Mouse (Mus musculus) forelimb bud, embryonic 11.5 days (tissue): ENCODE results near the gene Camk1d.

Experiments used
- DNase-seq: peaks from one replicate; pipeline ENCODE4 v3.0.0-alpha.2; 2012; ENCODE audit warnings: low read depth, low spot score

Camk1d gene

DNA sequence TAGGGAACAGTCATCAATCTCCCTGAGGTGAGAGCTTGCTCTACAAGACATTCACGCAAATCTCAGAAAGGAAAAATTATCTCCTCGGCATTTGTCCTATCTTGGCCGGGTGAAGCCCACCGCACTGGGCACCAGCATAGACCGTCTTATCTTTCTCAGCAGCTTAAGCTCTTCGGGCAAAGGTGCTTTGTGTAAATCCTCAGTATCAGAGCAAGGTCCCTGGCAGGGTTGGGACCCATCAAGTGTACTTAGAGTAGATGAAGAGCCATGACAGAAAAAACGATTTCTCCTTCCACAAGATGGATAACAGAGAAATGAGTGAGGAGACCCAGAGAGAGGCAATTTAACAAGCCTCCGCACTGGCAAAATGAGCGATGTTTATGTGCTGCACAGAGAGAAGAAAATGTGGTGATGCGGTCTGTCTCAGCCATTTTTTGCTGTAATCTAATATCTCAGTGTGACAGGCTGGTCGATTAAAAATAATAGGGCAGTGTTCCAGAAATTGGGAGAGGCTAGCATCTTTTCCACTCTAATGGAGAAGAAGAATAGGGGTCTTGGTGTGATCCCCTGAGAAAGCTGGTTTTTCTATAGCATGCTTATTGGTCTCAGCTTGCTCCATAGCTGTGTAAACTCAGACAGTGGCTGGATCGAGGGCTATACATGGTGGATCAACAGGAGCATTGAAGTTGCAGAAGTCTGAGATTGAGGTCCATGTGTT, 386.6 kb downstream of the Camk1d start:
- DNase-seq: no peak

- DNase-seq: no peak
Measured at GRCm38 (mm10) chr2:5324806-5325205, 389.5 kb downstream of the Camk1d start.

GRCm38 (mm10) chr2:5321660-5322295, 392.5 kb downstream of the Camk1d start:
- DNase-seq: no peak

DNA sequence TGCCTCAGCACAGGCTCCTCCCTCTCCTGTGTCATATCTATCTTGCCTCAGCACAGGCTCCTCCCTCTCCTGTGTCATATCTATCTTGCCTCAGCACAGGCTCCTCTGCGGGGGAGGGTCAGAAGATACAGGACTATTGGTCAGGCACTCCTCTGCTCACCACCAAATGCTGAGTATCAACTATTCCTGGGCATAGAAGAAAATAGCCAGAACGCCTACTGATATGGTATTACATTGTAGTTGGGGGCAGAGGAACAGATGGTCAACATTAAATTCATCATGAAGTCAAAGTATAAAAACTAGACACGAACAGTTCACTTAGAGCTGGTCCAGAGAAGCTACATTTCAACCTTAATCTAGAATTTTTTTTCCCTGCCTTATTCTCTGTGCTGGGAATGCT, 395.2 kb downstream of the Camk1d start:
- DNase-seq: no peak

DNA sequence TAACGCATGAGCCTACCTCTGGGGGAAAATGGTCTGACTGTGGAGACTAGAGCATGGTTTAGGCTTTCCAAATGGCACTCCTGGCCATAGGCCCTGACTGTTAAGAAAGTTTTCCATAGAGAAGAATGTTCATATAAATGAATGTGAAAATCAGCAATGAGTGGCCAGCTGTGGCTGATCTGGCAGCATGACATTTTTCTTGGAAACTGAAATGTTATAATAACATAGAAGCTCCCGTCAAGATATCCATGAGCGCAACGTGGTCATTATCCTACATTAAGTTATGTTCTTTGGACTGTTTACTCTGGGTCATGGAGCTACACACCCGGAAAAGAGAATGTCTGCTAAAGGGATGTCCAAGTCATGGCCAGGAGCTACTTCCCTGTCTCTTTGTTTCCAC, 397.6 kb downstream of the Camk1d start:
- no peak for DNase-seq

GRCm38 (mm10) chr2:5316217-5316616, 398.1 kb downstream of the Camk1d start:
- no peak for DNase-seq

- DNase-seq: no peak
Measured at GRCm38 (mm10) chr2:5315291-5315828, 399.0 kb downstream of the Camk1d start.

- peak; percentile 16 for DNase-seq
Measured at GRCm38 (mm10) chr2:5314530-5315166, 399.7 kb downstream of the Camk1d start.

GRCm38 (mm10) chr2:5305156-5305555, 409.2 kb downstream of the Camk1d start:
- DNase-seq: no peak

- DNase-seq: no peak
Measured at GRCm38 (mm10) chr2:5304451-5304850, 409.9 kb downstream of the Camk1d start.

DNA sequence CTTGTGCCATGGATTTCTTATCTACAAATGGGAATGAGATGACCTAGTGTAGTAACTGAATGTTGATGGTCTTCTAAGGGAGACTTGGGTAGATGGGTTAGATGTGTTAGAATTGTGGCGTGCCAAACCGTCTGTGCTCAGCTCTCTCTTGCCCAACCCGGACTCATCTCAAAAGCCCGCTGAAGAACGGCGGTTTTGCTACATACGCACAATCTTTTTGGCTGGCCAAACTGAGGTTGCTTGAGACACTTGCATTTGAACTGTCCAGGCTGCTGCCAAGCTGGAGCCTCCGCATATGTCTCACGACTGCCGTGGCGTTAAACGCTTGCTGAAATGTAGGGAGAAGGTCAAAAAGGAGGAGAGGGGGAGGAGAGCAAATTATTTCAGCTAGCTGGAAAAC, 413.0 kb downstream of the Camk1d start:
- no peak for DNase-seq

DNA sequence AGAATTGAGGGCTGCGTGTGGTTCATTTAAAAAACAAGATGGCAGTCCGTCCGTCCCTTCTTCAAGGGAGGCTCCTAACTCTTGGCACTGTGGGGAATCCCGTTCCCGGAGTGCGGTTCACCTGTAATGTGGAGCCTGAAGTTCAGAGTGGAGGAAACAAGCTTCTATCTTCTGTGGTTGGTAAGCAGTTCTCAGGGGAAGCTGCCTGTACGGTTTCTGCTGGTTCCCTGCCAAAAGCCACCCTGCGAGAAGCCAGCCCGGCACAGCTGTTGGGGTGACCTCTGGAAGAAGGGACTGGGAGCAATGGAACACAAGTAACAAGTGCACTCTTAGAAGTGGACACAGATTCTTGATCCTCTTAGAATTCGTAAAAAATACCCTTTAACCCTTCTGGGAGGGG, 416.2 kb downstream of the Camk1d start:
- no peak for DNase-seq

- DNase-seq: no peak
Measured at GRCm38 (mm10) chr2:5296749-5297545, 417.4 kb downstream of the Camk1d start.

DNA sequence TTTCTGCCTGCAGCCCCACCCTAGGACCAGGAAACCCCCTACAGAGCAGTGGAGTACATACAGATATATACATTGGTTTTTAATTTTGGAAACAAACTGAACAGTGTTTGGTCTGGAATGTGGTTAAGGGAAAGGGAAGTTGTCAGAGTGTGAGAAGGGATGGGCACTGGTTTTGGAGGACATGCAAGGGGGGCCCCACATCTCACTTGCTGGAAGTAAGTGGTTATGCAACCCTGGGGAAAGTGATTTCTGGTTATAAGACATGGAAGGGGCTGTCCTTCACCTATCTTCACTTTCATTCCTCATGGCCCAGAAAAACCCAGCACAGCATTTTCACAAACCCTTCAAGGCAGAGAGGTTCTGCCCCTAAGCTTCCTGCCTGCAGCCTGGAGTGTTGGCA, 419.2 kb downstream of the Camk1d start:
- no peak for DNase-seq

DNA sequence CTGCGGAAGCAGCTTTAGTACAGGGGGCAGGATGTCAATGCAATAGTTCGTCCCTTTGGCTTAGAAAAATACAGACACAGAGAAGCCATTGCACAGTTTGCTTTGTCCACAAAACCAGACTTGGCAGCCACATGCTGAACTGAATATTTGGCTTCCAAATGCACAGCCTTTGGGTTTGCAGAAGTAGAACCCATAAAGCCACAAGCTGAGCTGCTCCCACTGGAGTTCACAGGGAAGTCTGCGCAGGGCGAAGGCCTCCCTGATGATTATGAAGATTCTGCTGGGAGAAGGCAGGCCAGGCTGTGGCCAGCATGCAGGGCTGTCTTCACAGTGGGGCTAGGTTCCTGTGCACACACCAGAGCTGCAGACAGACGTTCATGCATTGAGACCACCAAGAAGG, 419.9 kb downstream of the Camk1d start:
- DNase-seq: no peak

DNA sequence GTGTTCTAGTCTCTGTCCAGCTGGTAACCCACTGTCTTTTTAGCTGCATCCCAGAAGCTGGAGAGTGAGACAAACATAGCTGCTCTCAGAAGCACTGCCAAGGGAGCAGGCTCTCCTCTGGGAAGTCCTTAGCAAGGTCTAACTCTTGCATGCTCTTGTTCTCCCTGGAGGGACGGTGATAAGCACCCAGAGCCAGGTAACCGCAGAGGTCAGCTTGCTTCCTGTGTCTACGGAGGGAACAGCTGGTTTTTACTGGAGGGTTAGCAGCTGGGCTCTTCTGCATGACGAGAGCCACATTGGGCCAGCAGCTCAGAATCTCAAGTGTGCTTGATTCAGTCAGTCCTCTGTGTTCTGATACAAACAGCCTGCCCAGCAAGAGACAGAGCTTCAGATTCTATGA, 425.7 kb downstream of the Camk1d start:
- no peak for DNase-seq

- no peak for DNase-seq
Measured at GRCm38 (mm10) chr2:5287044-5287380, 427.3 kb downstream of the Camk1d start.

- DNase-seq: no peak
Measured at GRCm38 (mm10) chr2:5286189-5287043, 427.9 kb downstream of the Camk1d start.

- no peak for DNase-seq
Measured at GRCm38 (mm10) chr2:5284351-5284750, 430.0 kb downstream of the Camk1d start.

DNA sequence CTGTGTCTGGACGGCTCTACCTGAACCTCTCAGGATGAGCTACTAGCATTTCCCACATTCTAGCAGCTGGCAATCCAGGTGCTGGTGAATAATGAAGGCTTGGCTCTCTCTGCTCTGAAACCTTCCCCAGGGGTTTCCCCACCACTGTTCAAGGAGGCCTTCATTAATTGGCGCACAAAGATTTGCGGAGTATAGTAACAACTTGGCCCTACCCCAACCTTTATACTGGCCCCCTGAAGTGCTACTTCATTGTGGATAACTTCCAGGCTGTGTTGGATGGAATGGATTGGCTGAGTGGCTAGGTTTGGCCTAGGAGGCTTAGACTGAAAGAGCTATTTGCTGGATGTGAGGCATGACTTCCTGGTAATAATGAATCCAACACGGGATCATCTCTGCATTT, 431.7 kb downstream of the Camk1d start:
- no peak for DNase-seq

- DNase-seq: no peak
Measured at GRCm38 (mm10) chr2:5267980-5268379, 446.3 kb downstream of the Camk1d start.
